Mouse (Mus musculus) left cerebral cortex, adult 11 months (tissue): ENCODE measurements at regions not wholly inside any gene's neighbourhood (a gene's known extent, or its start where the extent isn't known, plus 50 kb on each side); places are given as distances from the start of the nearest gene placed in this dataset.

Source experiments
- DNase-seq: peaks from one replicate; pipeline ENCODE4 v3.0.0; 2022; ENCODE audit warnings: low spot score

- DNase-seq: no peak
Measured at GRCm38 (mm10) chr14:72942571-72942970, 106.3 kb downstream of the Cysltr2 start.

GRCm38 (mm10) chr14:72939067-72939393 is 109.9 kb downstream of the Cysltr2 start:
- no peak for DNase-seq

- DNase-seq: no peak
Measured at GRCm38 (mm10) chr14:72938382-72939066, 110.4 kb downstream of the Cysltr2 start.

- DNase-seq: no peak
Measured at GRCm38 (mm10) chr14:72933598-72933997, 115.3 kb downstream of the Cysltr2 start.

- no peak for DNase-seq
Measured at GRCm38 (mm10) chr14:72932296-72932695, 116.6 kb downstream of the Cysltr2 start.

GRCm38 (mm10) chr14:72901171-72901926 is 147.6 kb downstream of the Cysltr2 start:
- DNase-seq: no peak

GRCm38 (mm10) chr14:72899630-72900029 is 149.3 kb downstream of the Cysltr2 start:
- DNase-seq: no peak

- no peak for DNase-seq
Measured at GRCm38 (mm10) chr14:72892316-72892715, 156.6 kb downstream of the Cysltr2 start.

- no peak for DNase-seq
Measured at GRCm38 (mm10) chr14:72889663-72890062, 159.3 kb downstream of the Cysltr2 start.

- DNase-seq: no peak
Measured at GRCm38 (mm10) chr14:72887470-72888071, 161.3 kb downstream of the Cysltr2 start.

GRCm38 (mm10) chr14:72886935-72887369 is 162.0 kb downstream of the Cysltr2 start:
- DNase-seq: no peak

- no peak for DNase-seq
Measured at GRCm38 (mm10) chr14:72885824-72886223, 163.1 kb downstream of the Cysltr2 start.

GRCm38 (mm10) chr14:72884561-72884960 is 164.4 kb downstream of the Cysltr2 start:
- no peak for DNase-seq

GRCm38 (mm10) chr14:72877132-72877531 is 167.3 kb upstream of the Fndc3a start:
- DNase-seq: no peak

GRCm38 (mm10) chr14:72873494-72873893 is 163.7 kb upstream of the Fndc3a start:
- no peak for DNase-seq

- DNase-seq: peak; percentile 16
Measured at GRCm38 (mm10) chr14:72869188-72869749, 159.5 kb upstream of the Fndc3a start.

GRCm38 (mm10) chr14:72866896-72867295 is 157.1 kb upstream of the Fndc3a start:
- no peak for DNase-seq

- no peak for DNase-seq
Measured at GRCm38 (mm10) chr14:72865531-72865930, 155.7 kb upstream of the Fndc3a start.

- no peak for DNase-seq
Measured at GRCm38 (mm10) chr14:72864792-72865191, 155.0 kb upstream of the Fndc3a start.

- no peak for DNase-seq
Measured at GRCm38 (mm10) chr14:72864130-72864529, 154.3 kb upstream of the Fndc3a start.

GRCm38 (mm10) chr14:72862806-72863526 is 153.2 kb upstream of the Fndc3a start:
- no peak for DNase-seq

- DNase-seq: no peak
Measured at GRCm38 (mm10) chr14:72854226-72854625, 144.4 kb upstream of the Fndc3a start.
